Mouse (Mus musculus) small intestine, adult 10 weeks (tissue): ENCODE results near the gene Gimap9. TPM values are rescaled to one million over a fixed set of nuclear protein-coding genes. Genes with fewer than 3 reads are reported as not detected.

ENCODE experiments used
- polyA plus RNA-seq: library from polyadenylated mRNA; stranded (reverse); fragments of 350-450 nt; fragmentation: Illumina TruSeq; extraction: RNeasy Lipid Tissue Mini Kit (QIAGEN cat#74804); gene quantifications from one replicate; pipeline ENCODE4 v1.2.3, GENCODE M21; 2014; ENCODE audit warnings: low replicate concordance

Gene Gimap9
- polyA plus RNA-seq: 19.5 TPM

DNA sequence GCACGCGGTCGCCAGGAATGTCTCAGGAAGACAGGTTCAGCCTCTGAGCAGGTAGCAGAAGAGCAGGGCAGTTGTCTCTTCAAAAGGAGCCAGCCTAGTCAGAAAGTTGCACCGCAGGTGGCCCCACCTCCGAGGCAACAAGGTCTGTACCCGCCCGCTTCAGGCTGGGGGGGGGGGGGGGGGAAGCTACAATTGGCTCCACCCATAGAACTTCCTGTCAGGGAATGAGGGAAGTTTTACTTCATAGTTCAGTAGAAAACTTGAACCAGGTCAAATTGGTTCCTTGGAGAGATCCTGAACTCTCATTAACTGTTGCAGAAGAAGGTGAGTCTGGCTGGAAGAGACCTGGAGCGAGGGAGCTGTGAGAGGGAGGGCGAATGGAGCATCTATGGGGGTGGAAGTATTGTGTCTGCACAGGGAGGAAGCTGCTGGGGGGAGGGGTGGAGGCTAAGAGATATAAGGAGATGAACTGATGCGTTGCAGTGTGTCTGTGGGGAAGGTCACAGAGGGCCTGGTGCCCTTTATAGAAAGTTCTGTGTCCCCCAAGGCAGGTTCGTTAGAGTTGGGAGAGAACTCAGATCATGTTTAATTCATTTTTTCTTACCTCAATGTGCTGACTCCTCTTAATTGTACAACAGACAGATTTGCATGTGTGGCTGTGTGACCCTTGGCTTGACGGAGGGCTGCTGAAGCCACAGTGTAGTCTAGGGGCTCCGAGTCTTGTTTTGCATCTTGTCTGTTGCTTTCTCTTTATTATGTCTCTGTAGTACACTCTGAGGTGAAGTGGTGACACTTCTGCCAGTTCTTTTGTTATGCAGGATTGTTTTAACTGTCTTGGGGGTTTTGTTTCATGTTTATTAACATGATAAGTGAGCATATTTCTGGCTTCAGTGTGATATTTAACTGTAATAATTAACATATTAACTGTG lies at the start of gene Gimap9:
Gene Gimap9 (plus strand): TSS at position 199 of the 929 bp plus-strand sequence.

DNA sequence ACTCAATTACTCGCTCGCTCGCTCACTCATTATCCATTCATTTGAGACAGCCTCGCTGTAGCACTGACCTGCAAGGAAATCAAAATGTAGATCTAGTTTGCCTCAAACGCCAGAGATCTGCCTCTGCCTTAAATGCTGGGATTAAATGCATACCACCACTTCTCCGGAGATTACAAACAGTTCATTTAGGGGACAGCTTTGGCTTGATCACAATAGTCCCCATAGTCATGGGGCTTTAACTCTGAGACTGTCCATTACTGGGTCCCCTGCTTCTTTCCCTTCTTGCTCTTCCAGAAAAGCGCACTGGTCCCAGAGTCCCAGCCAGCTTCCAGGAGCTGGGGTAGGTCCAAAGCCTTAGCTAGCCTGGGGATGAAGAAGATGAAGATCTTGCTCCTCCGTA lies 49.5 kb upstream of the Gimap9 start, which contains the start of gene AI854703:
Gene AI854703 (plus strand): TSS at position 301 of the 400 bp plus-strand sequence.

DNA sequence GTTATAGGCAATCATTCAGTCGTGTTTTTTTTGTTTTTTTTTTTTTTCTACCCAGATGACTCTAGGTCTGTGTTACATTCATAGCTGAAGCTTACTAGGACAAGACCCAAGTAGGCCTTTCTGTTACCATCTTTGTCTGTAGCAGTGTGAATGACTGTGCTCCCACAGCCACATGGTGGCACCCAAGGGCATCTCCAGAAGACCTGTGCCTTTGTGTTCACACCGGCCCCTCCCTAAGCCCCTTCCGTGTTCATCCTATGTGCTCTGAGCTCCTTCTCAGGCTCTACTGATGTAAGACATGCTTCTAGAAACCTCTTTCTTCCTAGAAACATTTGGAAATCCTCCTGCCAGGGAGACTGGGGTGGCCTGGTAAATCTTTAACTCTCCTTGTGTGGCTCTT lies 28.9 kb upstream of the Gimap9 start, which contains the start of gene Gimap8:
Gene Gimap8 (plus strand): TSS at position 240 of the 400 bp plus-strand sequence.

DNA sequence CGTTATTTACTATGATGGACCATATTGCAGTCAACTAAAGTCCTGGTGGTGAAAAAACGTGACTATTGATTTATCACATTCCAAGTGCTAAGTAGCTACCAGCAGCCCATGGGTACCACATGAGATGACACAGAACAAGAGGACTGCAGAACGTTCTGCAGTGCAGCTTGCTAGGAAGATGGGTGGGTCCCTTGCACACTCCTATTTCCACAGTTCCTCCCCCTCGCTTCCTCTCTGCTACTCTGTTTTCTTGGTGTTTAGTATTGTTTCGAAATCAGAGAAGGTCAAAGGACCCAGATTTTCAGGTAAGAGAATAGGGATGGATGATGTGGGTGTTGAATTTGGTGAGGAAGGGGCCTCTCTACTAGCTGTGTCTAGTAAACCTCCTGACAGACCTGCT lies 8.4 kb downstream of the Gimap9 start, which contains the start of gene Gimap4:
Gene Gimap4 (plus strand): TSS at position 231 of the 400 bp plus-strand sequence.

DNA sequence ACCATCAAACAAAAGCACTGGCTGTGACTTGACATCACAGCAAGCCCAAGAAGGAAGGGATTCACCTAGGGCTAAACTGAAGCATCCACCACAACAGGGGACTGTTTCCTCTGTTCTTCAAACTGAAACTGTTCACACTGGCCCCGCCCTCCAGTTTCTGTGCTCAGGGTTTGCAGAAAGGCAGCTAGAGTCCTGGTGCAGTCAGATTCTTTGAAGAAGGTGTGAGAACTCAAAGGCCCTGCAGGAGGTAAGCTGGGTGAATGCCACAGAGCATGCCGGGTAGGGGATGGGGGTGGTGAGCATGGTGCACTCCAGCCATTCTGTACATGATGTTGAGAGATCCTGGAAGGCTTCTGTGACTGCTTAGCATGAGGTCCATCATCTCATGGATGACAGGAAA lies 42.5 kb downstream of the Gimap9 start, which contains the start of the genes Gm28053 and Gimap7:
Gene Gm28053 (plus strand): TSS at position 153 of the 400 bp plus-strand sequence.
Gene Gimap7 (plus strand): TSS at position 167 of the 400 bp plus-strand sequence.

Other genes with a start within 250 kb of the Gimap9 start
- 2.6 TPM for gene Zfp467, start 230.3 kb upstream of the Gimap9 start, polyA plus RNA-seq
- gene Sspo, start 227.9 kb upstream of the Gimap9 start, polyA plus RNA-seq: not detected
- 7.1 TPM for gene Atp6v0e2, start 138.5 kb upstream of the Gimap9 start, polyA plus RNA-seq
- gene Lrrc61, start 121.3 kb upstream of the Gimap9 start, polyA plus RNA-seq: 0.97 TPM
- 2.2 TPM for gene Rarres2, start 103.3 kb upstream of the Gimap9 start, polyA plus RNA-seq
- gene Gm45021, start 86.5 kb upstream of the Gimap9 start, polyA plus RNA-seq: not detected
- 1.3 TPM for gene Repin1, start 82.2 kb upstream of the Gimap9 start, polyA plus RNA-seq
- not detected for gene Gm44965, start 82.2 kb upstream of the Gimap9 start, polyA plus RNA-seq
- not detected for gene Zfp775, start 74.1 kb upstream of the Gimap9 start, polyA plus RNA-seq
- gene AI854703, start 49.4 kb upstream of the Gimap9 start, polyA plus RNA-seq: not detected
- 22.2 TPM for gene Gimap8, start 28.9 kb upstream of the Gimap9 start, polyA plus RNA-seq
- gene Gimap4, start 8.4 kb downstream of the Gimap9 start, polyA plus RNA-seq: 82.1 TPM
- gene Gimap6, start 32.1 kb downstream of the Gimap9 start, polyA plus RNA-seq: 31.9 TPM
- 8.2 TPM for gene Gm28053, start 42.5 kb downstream of the Gimap9 start, polyA plus RNA-seq
- gene Gimap7, start 42.5 kb downstream of the Gimap9 start, polyA plus RNA-seq: 6.2 TPM
- gene Gimap1, start 62.9 kb downstream of the Gimap9 start, polyA plus RNA-seq: 3.5 TPM
- 4.2 TPM for gene Gimap5, start 70.1 kb downstream of the Gimap9 start, polyA plus RNA-seq
- 11.0 TPM for gene Gimap3, start 94.7 kb downstream of the Gimap9 start, polyA plus RNA-seq
- 125 TPM for gene Tmem176a, start 164.8 kb downstream of the Gimap9 start, polyA plus RNA-seq
- 13.8 TPM for gene Tmem176b, start 165.4 kb downstream of the Gimap9 start, polyA plus RNA-seq
- gene Aoc1, start 196.8 kb downstream of the Gimap9 start, polyA plus RNA-seq: 161 TPM